Mouse (Mus musculus) hindbrain, postnatal 0 days (tissue): ENCODE measurements around the gene Klhl32. TPM values are rescaled to one million over a fixed set of nuclear protein-coding genes. Genes with fewer than 3 reads are reported as not detected.

Source experiments
- ATAC-seq: fragments of 200-750 bp; cut with Nextera tagmentation; 2 replicates; pipeline ENCODE4 v1.8.0; 2017; ENCODE audit warnings: mild to moderate bottlenecking, moderate TSS enrichment, moderate library complexity
- DNase-seq: peaks from one replicate; pipeline ENCODE4 v3.0.0-alpha.2; 2015; ENCODE audit warnings: low spot score
- H3K27ac ChIP-seq: fragments of 300-500 bp; sonication (generic); 2 replicates; pipeline ENCODE4 v1.5.1; 2014; ENCODE audit warnings: mild to moderate bottlenecking
- H3K27me3 ChIP-seq: fragments of 300-500 bp; sonication (generic); 2 replicates; pipeline ENCODE4 v1.6.1; 2014; ENCODE audit warnings: low read length, mixed read lengths; ENCODE audit not compliant: insufficient read depth
- H3K36me3 ChIP-seq: fragments of 300-500 bp; sonication (generic); 2 replicates; pipeline ENCODE4 v1.6.1; 2014; ENCODE audit warnings: low read length, mixed read lengths; ENCODE audit not compliant: insufficient read depth
- H3K4me1 ChIP-seq: fragments of 300-500 bp; sonication (generic); 2 replicates; pipeline ENCODE4 v1.6.1; 2014; ENCODE audit warnings: antibody characterized with exemption, low read length, mixed read lengths; ENCODE audit not compliant: insufficient read depth
- H3K4me2 ChIP-seq: fragments of 300-500 bp; sonication (generic); 2 replicates; pipeline ENCODE4 v1.6.1; 2014; ENCODE audit warnings: low read depth, mild to moderate bottlenecking, low read length, moderate library complexity, mixed read lengths
- H3K4me3 ChIP-seq: fragments of 300-500 bp; sonication (generic); 2 replicates; pipeline ENCODE4 v1.5.1; 2014; ENCODE audit warnings: low read length
- H3K9ac ChIP-seq: fragments of 300-500 bp; sonication (generic); replicated peaks from 2 replicates; pipeline ENCODE4 v1.6.1; 2014; ENCODE audit warnings: mild to moderate bottlenecking, low read length, moderate library complexity, mixed read lengths
- H3K9me3 ChIP-seq: fragments of 300-500 bp; sonication (generic); 2 replicates; pipeline ENCODE4 v1.6.1; 2016; ENCODE audit warnings: low read length, mixed read lengths
- CTCF ChIP-seq: IDR thresholded peaks from 2 replicates; pipeline ENCODE4 v1.5.1; 2016; ENCODE audit warnings: antibody characterized with exemption, control low read depth, low read depth
- WGBS: fragments of 180-500 bp; shearing (Covaris S2); extraction: QIAGEN DNeasy Blood & Tissue Kit; methylation state at CpG from one replicate; pipeline ENCODE4 v1.1.7; 2014; 5-methylcytosine and 5-hydroxymethylcytosine counted together
- polyA plus RNA-seq: library from polyadenylated mRNA; unstranded; fragments of >200 nt; fragmentation: Nextera tagmentation; extraction: Ambion mirVana; gene quantifications from 2 replicates; pipeline ENCODE4 v1.2.1, GENCODE M21; 2015
- total RNA-seq: library from RNA; depleted of rRNA; stranded (reverse); fragments of >200 nt; gene quantifications from 2 replicates; pipeline ENCODE4 v1.2.3, GENCODE M21; 2014; rRNA removed

The Klhl32 gene
- total and polyA plus RNA-seq, 2 experiments from 2014 or later = 31.3 to 37.9 TPM

- H3K4me2 ChIP-seq = no peak overlapping the region
- no peaks in the 10 kb centered on the region for H3K4me1 ChIP-seq
- H3K9ac ChIP-seq = no peak overlapping the region
- no peaks in the 10 kb centered on the region for H3K27me3 ChIP-seq
- no peak overlapping the region for H3K27ac ChIP-seq
- no peaks in the 10 kb centered on the region for H3K36me3 ChIP-seq
- TF ChIP-seq CTCF = no peak
- H3K4me3 ChIP-seq = no peak overlapping the region
- 64% methylated on average over 7 of the region's 7 CpGs for WGBS
- H3K9me3 ChIP-seq = no peaks in the 10 kb centered on the region
- DNase-seq (no peak), ATAC-seq (no peak)
Observed at GRCm38 (mm10) chr4:24568989-24569556, 281.9 kb downstream of the Klhl32 start.

GRCm38 (mm10) chr4:24568026-24568425 lies 282.9 kb downstream of the Klhl32 start:
- no peak for DNase-seq
- no peaks in the 10 kb centered on the region for H3K9me3 ChIP-seq
- WGBS = 75% methylated on average over 6 of the region's 6 CpGs
- ATAC-seq = no peak
- no peaks in the 10 kb centered on the region for H3K36me3 ChIP-seq
- no peak overlapping the region for H3K9ac ChIP-seq
- H3K27ac ChIP-seq = no peak overlapping the region
- H3K4me3 ChIP-seq = no peak overlapping the region
- H3K4me2 ChIP-seq = no peak overlapping the region
- no peaks in the 10 kb centered on the region for H3K27me3 ChIP-seq
- no peak for TF ChIP-seq CTCF
- H3K4me1 ChIP-seq = no peaks in the 10 kb centered on the region

Other genes with a start within 250 kb of the Klhl32 start
- gene Ndufaf4, start 47.0 kb upstream of the Klhl32 start, total RNA-seq = 10.4 and 15.0 TPM in 2 replicates
- gene Ndufaf4, start 47.0 kb upstream of the Klhl32 start, polyA plus RNA-seq = 66.2 and 67.4 TPM in 2 replicates
- 5.4 and 12.4 TPM in 2 replicates for gene Gpr63, start 115.3 kb upstream of the Klhl32 start, total RNA-seq
- 1.0 and 1.4 TPM in 2 replicates for gene Gpr63, start 115.3 kb upstream of the Klhl32 start, polyA plus RNA-seq